Mouse (Mus musculus): Measurements from ENCODE around the gene Hist2h2be. TPM values are rescaled to one million over a fixed set of nuclear protein-coding genes. Genes with fewer than 3 reads are reported as not detected.

Hist2h2be gene
- polyA plus RNA-seq, 1 experiment = 16.7 TPM

DNA sequence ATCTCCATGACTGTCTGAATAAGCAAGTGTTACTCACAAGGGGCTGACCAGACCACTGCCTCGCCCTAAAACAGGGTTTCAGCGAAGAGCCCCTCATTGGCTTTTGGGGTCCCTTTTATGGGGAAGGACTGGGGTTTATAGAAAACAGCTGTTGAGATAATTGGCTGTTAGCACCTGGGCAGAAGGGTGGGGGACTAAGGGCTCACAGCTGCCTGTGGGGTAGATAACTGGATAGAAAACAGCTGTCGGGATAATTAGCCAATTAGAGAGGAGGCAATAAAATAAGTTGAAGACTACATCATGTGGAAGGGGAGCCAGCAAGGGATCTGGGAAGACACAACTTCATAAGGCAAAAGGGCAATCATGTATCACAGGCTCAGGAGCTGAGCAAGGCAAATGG lies 30.0 kb downstream of the Hist2h2be start:
- Histone ChIP-seq H3K4me3 (ENCODE audit: control insufficient read depth, insufficient read depth, low read length) (no peak overlapping the region), H3K27ac (ENCODE audit: control insufficient read depth, insufficient read depth, low read length) (no peak overlapping the region; the same call in 1 of the 2 replicates), H3K36me3 (ENCODE audit: control insufficient read depth, insufficient read depth, low read length) (no peaks in the 10 kb centered on the region), H3K4me1 (replicated peaks; ENCODE audit: control insufficient read depth, insufficient read depth, low read length) (peaks cover 17% of the 10 kb centered on the region), H3K27me3 (ENCODE audit: control insufficient read depth, insufficient read depth, low read length) (no peaks in the 10 kb centered on the region)
- DNase-seq = no peak
- no peak for TF ChIP-seq CTCF (IDR thresholded peaks at IDR 0.05; ENCODE audit: borderline replicate concordance, control insufficient read depth, extremely low read depth, insufficient read depth, low read length, poor library complexity)
- no peak for TF ChIP-seq POLR2A (IDR thresholded peaks at IDR 0.05; ENCODE audit: control insufficient read depth, extremely low read depth, insufficient read depth, low read length, poor library complexity)
- WGBS = 47% methylated on average over 3 of the region's 3 CpGs

DNA sequence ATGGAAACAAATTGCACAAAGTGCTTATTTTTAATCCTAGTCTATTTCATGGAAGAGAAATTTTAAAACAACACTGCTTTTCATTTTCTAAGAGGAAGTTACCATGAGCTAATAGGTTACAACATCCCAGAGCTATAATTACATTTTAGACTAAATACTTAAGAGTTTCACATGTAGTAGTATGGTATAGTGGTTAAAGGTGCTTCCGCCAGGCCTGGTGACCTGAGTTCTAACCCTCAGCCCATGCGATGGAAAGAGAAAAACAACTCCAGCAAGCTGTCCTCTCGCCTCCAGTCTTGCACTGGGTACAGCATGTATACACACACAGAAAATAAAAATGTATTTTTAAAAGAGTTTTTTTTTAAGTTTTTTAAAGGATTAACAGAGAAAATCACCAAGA lies 30.9 kb downstream of the Hist2h2be start:
- Histone ChIP-seq H3K4me1 (replicated peaks; ENCODE audit: control insufficient read depth, insufficient read depth, low read length) (peaks cover 17% of the 10 kb centered on the region), H3K27ac (ENCODE audit: control insufficient read depth, insufficient read depth, low read length) (no peak overlapping the region), H3K27me3 (ENCODE audit: control insufficient read depth, insufficient read depth, low read length) (no peaks in the 10 kb centered on the region), H3K4me3 (ENCODE audit: control insufficient read depth, insufficient read depth, low read length) (no peak overlapping the region), H3K36me3 (ENCODE audit: control insufficient read depth, insufficient read depth, low read length) (no peaks in the 10 kb centered on the region)
- DNase-seq = no peak
- 66% methylated on average over 3 of the region's 3 CpGs for WGBS
- no peak for TF ChIP-seq CTCF (IDR thresholded peaks at IDR 0.05; ENCODE audit: borderline replicate concordance, control insufficient read depth, extremely low read depth, insufficient read depth, low read length, poor library complexity)
- TF ChIP-seq POLR2A (IDR thresholded peaks at IDR 0.05; ENCODE audit: control insufficient read depth, extremely low read depth, insufficient read depth, low read length, poor library complexity) = no peak

DNA sequence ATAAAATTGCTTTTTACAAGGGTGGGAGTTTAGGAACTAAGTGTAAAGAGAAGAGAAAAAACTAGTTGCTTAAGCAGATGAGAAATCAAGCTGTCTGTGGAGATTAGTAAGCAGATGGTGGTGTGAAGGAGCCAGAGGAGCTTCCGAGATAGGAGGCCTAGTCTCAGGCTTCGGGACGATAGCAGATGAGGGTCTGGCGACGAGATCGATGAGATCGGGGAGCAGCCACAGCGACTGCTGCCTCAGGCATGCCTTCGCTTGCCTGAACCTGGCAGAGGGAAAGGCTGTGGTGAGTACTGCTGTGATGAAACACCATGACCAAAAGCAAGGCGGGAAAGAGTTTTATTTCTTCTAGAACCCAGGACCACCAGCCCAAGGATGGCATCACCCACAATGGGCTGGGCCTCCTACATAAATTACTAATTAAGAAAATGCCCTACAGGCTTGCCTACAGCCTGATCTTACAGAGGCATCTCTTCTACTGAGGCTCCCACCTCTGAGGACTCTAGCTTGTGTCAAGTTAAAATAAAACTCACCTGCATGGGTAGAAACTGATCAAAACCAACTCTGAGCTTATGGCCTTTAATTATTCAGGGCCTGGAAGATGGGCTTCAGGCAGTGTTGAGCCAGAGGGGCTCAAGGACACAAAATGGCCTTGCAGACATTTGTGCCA lies 33.9 kb downstream of the Hist2h2be start:
- no peak for DNase-seq
- Histone ChIP-seq H3K27ac (ENCODE audit: control insufficient read depth, insufficient read depth, low read length) (no peak overlapping the region), H3K4me1 (replicated peaks; ENCODE audit: control insufficient read depth, insufficient read depth, low read length) (peaks cover 8% of the 10 kb centered on the region), H3K27me3 (ENCODE audit: control insufficient read depth, insufficient read depth, low read length) (no peaks in the 10 kb centered on the region), H3K36me3 (ENCODE audit: control insufficient read depth, insufficient read depth, low read length) (no peaks in the 10 kb centered on the region), H3K4me3 (ENCODE audit: control insufficient read depth, insufficient read depth, low read length) (no peak overlapping the region)
- no peak for TF ChIP-seq CTCF (IDR thresholded peaks at IDR 0.05; ENCODE audit: borderline replicate concordance, control insufficient read depth, extremely low read depth, insufficient read depth, low read length, poor library complexity)
- 92% methylated on average over 10 of the region's 10 CpGs for WGBS

DNA sequence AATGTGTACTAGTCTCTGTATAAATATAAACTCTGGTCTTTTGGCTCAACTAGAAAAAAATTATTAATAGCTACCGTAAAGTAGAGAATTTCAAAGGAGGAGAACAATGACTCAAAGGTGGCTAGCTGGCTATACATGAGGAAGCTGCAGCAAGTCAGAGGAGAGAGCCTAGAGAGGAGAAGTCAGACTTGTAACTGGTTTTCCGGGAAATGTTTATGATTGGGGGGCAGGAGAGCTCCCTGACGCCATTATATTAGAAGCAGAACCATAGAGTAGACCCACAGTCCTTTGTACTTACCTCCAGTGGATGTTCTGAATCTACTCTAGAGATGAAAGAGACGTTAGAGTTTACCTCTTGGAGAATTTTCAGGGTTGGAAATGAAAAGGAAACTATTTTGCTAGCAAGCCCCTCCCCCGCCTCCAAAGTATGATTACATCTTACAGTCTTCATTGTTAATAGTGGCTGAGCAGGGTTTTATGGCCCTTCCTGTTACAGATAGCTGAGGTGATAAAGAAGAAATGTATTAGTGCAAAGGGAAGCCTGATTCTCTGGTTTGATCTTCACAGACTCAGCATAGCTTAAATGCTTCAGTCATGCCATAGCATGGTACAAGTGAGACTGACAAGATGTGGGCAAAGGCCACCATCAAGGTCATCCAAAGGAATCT lies 35.1 kb downstream of the Hist2h2be start:
- Histone ChIP-seq H3K27ac (ENCODE audit: control insufficient read depth, insufficient read depth, low read length) (no peak overlapping the region), H3K27me3 (ENCODE audit: control insufficient read depth, insufficient read depth, low read length) (no peaks in the 10 kb centered on the region), H3K4me1 (replicated peaks; ENCODE audit: control insufficient read depth, insufficient read depth, low read length) (peaks cover 3% of the 10 kb centered on the region; the same call in 1 of the 2 replicates), H3K4me3 (ENCODE audit: control insufficient read depth, insufficient read depth, low read length) (no peak overlapping the region), H3K36me3 (ENCODE audit: control insufficient read depth, insufficient read depth, low read length) (no peaks in the 10 kb centered on the region)
- TF ChIP-seq POLR2A (IDR thresholded peaks at IDR 0.05; ENCODE audit: control insufficient read depth, extremely low read depth, insufficient read depth, low read length, poor library complexity) = no peak
- TF ChIP-seq CTCF (IDR thresholded peaks at IDR 0.05; ENCODE audit: borderline replicate concordance, control insufficient read depth, extremely low read depth, insufficient read depth, low read length, poor library complexity) = no peak
- WGBS = 66% methylated on average over 5 of the region's 5 CpGs
- no peak for DNase-seq

DNA sequence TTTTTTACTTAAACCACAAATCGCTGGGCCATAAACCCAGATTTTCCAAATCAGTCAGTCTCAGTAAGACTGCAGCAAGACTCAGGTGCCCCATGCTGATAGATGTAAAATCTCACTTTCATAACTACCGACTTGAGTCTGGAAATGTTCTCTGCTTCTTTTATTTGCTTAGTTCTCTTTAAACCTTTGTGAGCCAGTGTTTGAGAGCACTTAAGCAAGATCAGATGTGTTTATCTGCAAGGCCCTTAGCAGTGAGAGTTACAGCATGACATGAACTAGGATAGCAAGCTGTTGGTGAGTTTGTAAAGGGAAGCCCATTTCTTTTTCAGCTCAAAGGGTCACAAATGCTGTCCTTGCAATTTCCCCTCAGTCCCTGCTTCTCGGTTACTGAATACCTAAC lies 36.3 kb downstream of the Hist2h2be start:
- TF ChIP-seq CTCF (IDR thresholded peaks at IDR 0.05; ENCODE audit: borderline replicate concordance, control insufficient read depth, extremely low read depth, insufficient read depth, low read length, poor library complexity) (no peak), POLR2A (IDR thresholded peaks at IDR 0.05; ENCODE audit: control insufficient read depth, extremely low read depth, insufficient read depth, low read length, poor library complexity) (no peak)
- no peak overlapping the region for H3K4me3 ChIP-seq (ENCODE audit: control insufficient read depth, insufficient read depth, low read length)
- no peaks in the 10 kb centered on the region for H3K36me3 ChIP-seq (ENCODE audit: control insufficient read depth, insufficient read depth, low read length)
- WGBS = 92% methylated on average over 3 of the region's 3 CpGs
- DNase-seq = no peak
- no peak overlapping the region for H3K27ac ChIP-seq (ENCODE audit: control insufficient read depth, insufficient read depth, low read length)
- H3K27me3 ChIP-seq (ENCODE audit: control insufficient read depth, insufficient read depth, low read length) = no peaks in the 10 kb centered on the region
- peaks cover 9% of the 10 kb centered on the region for H3K4me1 ChIP-seq (replicated peaks; ENCODE audit: control insufficient read depth, insufficient read depth, low read length)

DNA sequence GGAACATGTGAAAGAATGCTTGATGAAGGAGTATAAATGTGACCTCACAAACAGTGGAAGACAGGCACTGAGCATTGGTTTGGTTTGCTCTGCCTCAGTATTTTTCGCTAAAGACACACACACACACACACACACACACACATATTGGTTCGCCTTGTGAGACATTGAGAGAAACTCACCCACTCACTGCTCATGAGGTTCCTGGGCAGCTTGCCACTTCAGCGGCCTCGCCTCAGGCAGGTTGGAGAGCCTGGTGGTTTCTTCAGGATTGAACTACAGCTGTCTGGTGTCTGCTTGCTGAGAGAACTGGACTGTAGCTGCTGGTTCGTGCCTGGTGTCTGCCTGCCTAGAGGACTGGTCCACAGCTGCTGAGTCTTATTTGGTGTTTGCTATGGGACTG lies 39.3 kb downstream of the Hist2h2be start:
- TF ChIP-seq CTCF (IDR thresholded peaks at IDR 0.05; ENCODE audit: borderline replicate concordance, control insufficient read depth, extremely low read depth, insufficient read depth, low read length, poor library complexity) (no peak), POLR2A (IDR thresholded peaks at IDR 0.05; ENCODE audit: control insufficient read depth, extremely low read depth, insufficient read depth, low read length, poor library complexity) (no peak)
- Histone ChIP-seq H3K4me1 (replicated peaks; ENCODE audit: control insufficient read depth, insufficient read depth, low read length) (peaks cover 14% of the 10 kb centered on the region), H3K36me3 (ENCODE audit: control insufficient read depth, insufficient read depth, low read length) (no peaks in the 10 kb centered on the region), H3K27ac (ENCODE audit: control insufficient read depth, insufficient read depth, low read length) (no peak overlapping the region), H3K27me3 (ENCODE audit: control insufficient read depth, insufficient read depth, low read length) (no peaks in the 10 kb centered on the region), H3K4me3 (ENCODE audit: control insufficient read depth, insufficient read depth, low read length) (no peak overlapping the region)
- no peak for DNase-seq
- WGBS = 97% methylated on average over 5 of the region's 5 CpGs

Data from thymus, adult 2 months (tissue).